Mouse (Mus musculus) erythroblast, adult 5-6 weeks (primary cell): Measurements from ENCODE around the gene Prlhr. TPM values are rescaled to one million over a fixed set of nuclear protein-coding genes. Genes with fewer than 3 reads are reported as not detected.

ENCODE experiments used
- ATAC-seq: replicated peaks from 2 replicates; pipeline ENCODE4 v1.8.0; 2016; ENCODE audit warnings: moderate number of reproducible peaks, mild to moderate bottlenecking, moderate TSS enrichment, inconsistent platforms; ENCODE audit not compliant: poor library complexity, low FRiP score, severe bottlenecking
- total RNA-seq, 2 experiments: library from RNA; stranded (forward) in 1 of 2; stranded (reverse) in 1 of 2; fragments of 150-400 nt in 1 of 2; fragments of 200-764, 138-1000 nt in 1 of 2; gene quantifications; 2 replicates each; pipeline versions ENCODE4 v1.2.3 to v1.2.4; 2015 to 2017; ENCODE audit warnings: low replicate concordance in 2 of 2

Gene Prlhr
- total RNA-seq, 2 experiments from 2014 or later: not detected

GRCm38 (mm10) chr19:60437566-60438241 is 30.4 kb downstream of the Prlhr start:
- ATAC-seq: peak; percentile 69

GRCm38 (mm10) chr19:60432347-60433129 is 35.6 kb downstream of the Prlhr start:
- ATAC-seq: no peak

DNA sequence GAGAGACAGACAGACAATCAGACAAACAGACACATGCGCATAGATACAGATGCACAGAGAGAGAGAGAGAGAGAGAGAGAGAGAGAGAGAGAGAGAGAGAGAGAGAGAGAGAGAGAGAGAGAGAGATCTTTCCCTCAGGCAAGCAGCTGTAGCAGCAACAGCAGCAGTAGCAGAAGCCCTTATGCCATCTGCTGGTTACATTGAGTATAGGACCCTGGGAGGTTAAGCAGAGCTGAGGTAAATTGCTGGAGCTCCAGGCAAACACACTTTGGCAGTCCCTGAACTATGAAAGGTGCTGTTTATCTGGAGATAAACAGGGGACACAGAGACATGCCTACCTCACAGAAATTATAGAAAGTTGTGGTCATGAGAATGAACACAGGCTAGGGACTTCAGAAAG is 50.5 kb downstream of the Prlhr start:
- ATAC-seq: no peak

Other genes starting within 250 kb of the Prlhr start
- 8.2 and 15.9 TPM in 2 replicates for gene Fam204a, start 241.6 kb downstream of the Prlhr start, total RNA-seq (2015; ENCODE audit: low replicate concordance)
- 30.8 and 33.5 TPM in 2 replicates for gene Fam204a, start 241.6 kb downstream of the Prlhr start, total RNA-seq (2017; ENCODE audit: low replicate concordance)
- 12.1 and 15.5 TPM in 2 replicates for gene Cacul1, start 112.7 kb upstream of the Prlhr start, total RNA-seq (2015; ENCODE audit: low replicate concordance)
- 15.5 and 16.6 TPM in 2 replicates for gene Cacul1, start 112.7 kb upstream of the Prlhr start, total RNA-seq (2017; ENCODE audit: low replicate concordance)